Mouse (Mus musculus): Measurements from ENCODE around the gene Inpp5b.

Inpp5b gene

GRCm38 (mm10) chr4:124765802-124766565, 24.3 kb downstream of the Inpp5b start:
- no peak for DNase-seq (ENCODE audit: low read depth, low spot score)

- DNase-seq (ENCODE audit: low read depth, low spot score), result no peak
Observed at GRCm38 (mm10) chr4:124766566-124766940, 24.9 kb downstream of the Inpp5b start.

- DNase-seq (ENCODE audit: low read depth, low spot score), result no peak
Observed at GRCm38 (mm10) chr4:124768963-124769591, 27.4 kb downstream of the Inpp5b start.

- no peak for DNase-seq (ENCODE audit: low read depth, low spot score)
Observed at GRCm38 (mm10) chr4:124770624-124771023, 29.0 kb downstream of the Inpp5b start.

- DNase-seq (ENCODE audit: low read depth, low spot score), result no peak
Observed at GRCm38 (mm10) chr4:124772125-124772524, 30.5 kb downstream of the Inpp5b start.

- DNase-seq (ENCODE audit: low read depth, low spot score), result no peak
Observed at GRCm38 (mm10) chr4:124773449-124773848, 31.8 kb downstream of the Inpp5b start.

GRCm38 (mm10) chr4:124773995-124774394, 32.3 kb downstream of the Inpp5b start:
- no peak for DNase-seq (ENCODE audit: low read depth, low spot score)

- no peak for DNase-seq (ENCODE audit: low read depth, low spot score)
Observed at GRCm38 (mm10) chr4:124774429-124774828, 32.8 kb downstream of the Inpp5b start.

GRCm38 (mm10) chr4:124781361-124781760, 39.7 kb downstream of the Inpp5b start:
- no peak for DNase-seq (ENCODE audit: low read depth, low spot score)

- DNase-seq (ENCODE audit: low read depth, low spot score), result no peak
Observed at GRCm38 (mm10) chr4:124782395-124782794, 40.7 kb downstream of the Inpp5b start.

- DNase-seq (ENCODE audit: low read depth, low spot score), result no peak
Observed at GRCm38 (mm10) chr4:124783937-124784336, 42.3 kb downstream of the Inpp5b start.

- DNase-seq (ENCODE audit: low read depth, low spot score), result no peak
Observed at GRCm38 (mm10) chr4:124790013-124790412, 48.4 kb downstream of the Inpp5b start.

GRCm38 (mm10) chr4:124792114-124792513, 50.5 kb downstream of the Inpp5b start:
- DNase-seq (ENCODE audit: low read depth, low spot score), result no peak

- no peak for DNase-seq (ENCODE audit: low read depth, low spot score)
Observed at GRCm38 (mm10) chr4:124796141-124796540, 54.5 kb downstream of the Inpp5b start.

- DNase-seq (ENCODE audit: low read depth, low spot score), result no peak
Observed at GRCm38 (mm10) chr4:124796913-124797312, 55.3 kb downstream of the Inpp5b start.

- peak; percentile 89 for DNase-seq (ENCODE audit: low read depth, low spot score)
Observed at GRCm38 (mm10) chr4:124801552-124802308, 60.1 kb downstream of the Inpp5b start, which contains the start of gene Mtf1. Gene Mtf1, plus strand, starts transcription at chr4:124802104.

GRCm38 (mm10) chr4:124802309-124803260, 60.9 kb downstream of the Inpp5b start:
- peak; percentile 96 for DNase-seq (ENCODE audit: low read depth, low spot score)

GRCm38 (mm10) chr4:124803406-124803805, 61.8 kb downstream of the Inpp5b start:
- no peak for DNase-seq (ENCODE audit: low read depth, low spot score)

GRCm38 (mm10) chr4:124808511-124808910, 66.9 kb downstream of the Inpp5b start:
- DNase-seq (ENCODE audit: low read depth, low spot score), result no peak

GRCm38 (mm10) chr4:124809136-124809883, 67.7 kb downstream of the Inpp5b start:
- no peak for DNase-seq (ENCODE audit: low read depth, low spot score)
